Mouse (Mus musculus): ENCODE data around the gene Fam71b.

DNA sequence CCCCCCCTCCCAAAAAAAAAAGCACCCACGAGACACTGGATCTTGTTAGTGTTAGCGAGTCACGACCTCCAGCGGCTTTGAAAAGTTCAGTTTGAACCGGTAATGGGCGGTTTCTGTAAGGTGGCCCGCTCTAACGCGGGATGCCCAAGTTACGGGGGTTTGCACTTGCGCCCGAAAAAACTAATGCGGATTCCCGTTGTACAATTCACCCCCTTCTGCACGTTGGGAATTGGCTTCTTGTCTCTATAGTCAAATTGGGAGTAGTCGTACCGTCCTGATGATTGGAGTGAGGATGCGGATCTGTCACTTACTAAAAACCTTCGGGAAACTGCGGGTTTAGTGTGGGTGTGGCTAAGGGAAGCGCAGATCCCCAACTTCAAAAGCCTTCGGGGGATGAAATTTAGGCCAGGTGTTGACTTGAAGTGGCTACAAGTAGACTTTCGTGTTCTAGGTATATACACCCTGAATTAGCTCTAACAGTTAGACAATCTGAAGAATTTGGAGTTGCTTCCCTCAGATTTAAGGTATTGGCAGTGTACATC, 41.2 kb downstream of the Fam71b start:
- TF ChIP-seq POLR2A (IDR thresholded peaks at IDR 0.05; ENCODE audit: insufficient read depth, low read length) (no peak), CTCF (IDR thresholded peaks at IDR 0.05; ENCODE audit: low read depth, low read length) (no peak)
